Mouse (Mus musculus) ES-E14 (cell line): Measurements from ENCODE around the gene Coq8a.

Experiments used
- HCFC1 ChIP-seq: IDR thresholded peaks from 2 replicates; pipeline ENCODE4 v1.6.1; 2012; ENCODE audit warnings: low read length, inconsistent platforms, borderline replicate concordance; ENCODE audit not compliant: insufficient read depth
- MAFK ChIP-seq: IDR thresholded peaks from 2 replicates; pipeline ENCODE4 v1.6.1; 2014; ENCODE audit warnings: mild to moderate bottlenecking, low read depth, low read length, inconsistent platforms; ENCODE audit not compliant: insufficient read depth

- TF ChIP-seq HCFC1 (no peak), MAFK (no peak)
These were observed 4.5 kb downstream of the Coq8a start for GRCm38 (mm10) chr1:180194781-180195471.
